Mouse (Mus musculus): Measurements from ENCODE around the gene Hoxd12. TPM values are rescaled to one million over a fixed set of nuclear protein-coding genes. Genes with fewer than 3 reads are reported as not detected.

Gene Hoxd12
- total RNA-seq, 2 experiments from 2014 or later, result not detected

DNA sequence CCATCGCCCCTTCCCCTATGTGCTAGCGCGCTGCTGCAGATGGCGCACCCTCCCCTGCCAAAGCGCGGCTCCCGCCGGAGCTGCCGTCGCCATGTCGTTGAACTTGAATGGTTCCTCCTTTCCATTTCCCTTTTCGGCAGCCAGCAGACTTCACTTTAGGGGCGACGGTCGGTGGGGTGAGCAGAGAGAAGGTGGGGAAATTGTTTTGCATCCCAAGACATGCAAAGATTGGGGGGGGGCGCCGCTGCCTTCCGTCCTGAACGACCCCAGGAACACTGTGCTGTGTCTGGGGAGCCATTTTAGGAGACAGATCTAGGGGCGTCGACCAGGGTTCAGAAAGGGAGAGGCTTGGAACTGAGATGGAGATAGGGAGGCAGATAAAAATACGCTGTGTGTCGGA is 5.2 kb downstream of the Hoxd12 start:
- no peak for ATAC-seq (replicated peaks; ENCODE audit: low FRiP score, poor library complexity, severe bottlenecking)

DNA sequence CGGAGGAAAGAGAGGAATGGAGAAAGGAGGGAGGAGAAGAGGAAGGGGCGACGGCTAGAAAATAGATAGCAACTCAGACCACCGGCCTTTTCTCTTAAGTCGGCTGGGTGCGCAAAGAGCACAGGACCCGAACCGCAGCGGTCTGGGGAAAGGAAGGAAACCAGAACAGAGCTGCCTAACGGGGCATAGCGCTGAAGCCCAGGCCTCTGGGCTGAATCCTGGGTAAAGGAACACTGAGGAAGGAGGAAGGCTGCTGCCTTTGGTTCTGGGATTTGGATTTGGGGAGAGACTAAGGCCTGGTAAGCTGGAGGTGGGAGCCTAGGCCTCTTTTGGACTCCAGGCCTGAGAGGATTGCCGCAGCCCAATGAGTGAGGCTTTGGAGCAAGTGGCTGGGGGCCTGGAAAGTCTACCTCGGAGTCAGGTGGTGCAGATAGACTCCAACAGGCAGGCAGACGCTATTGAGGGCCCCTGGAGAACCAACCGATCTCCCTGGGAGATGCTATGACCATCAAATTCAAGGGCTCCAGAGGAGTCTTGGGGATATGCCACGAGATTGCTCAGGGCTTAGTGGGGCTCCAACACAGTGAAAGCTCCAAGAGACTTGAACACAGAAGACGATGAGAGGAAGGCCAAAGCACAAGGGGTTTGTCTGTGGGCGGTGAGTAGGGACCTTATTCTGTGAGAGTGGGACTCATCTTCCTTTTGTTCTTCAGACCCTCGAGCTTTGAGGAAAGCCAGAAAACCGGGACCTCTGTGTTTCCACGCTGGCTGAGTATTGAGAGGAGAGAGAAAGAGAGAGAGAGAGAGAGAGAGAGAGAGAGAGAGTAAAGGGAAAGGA is 6.0 kb downstream of the Hoxd12 start:
- no peak for ATAC-seq (replicated peaks; ENCODE audit: low FRiP score, poor library complexity, severe bottlenecking)

DNA sequence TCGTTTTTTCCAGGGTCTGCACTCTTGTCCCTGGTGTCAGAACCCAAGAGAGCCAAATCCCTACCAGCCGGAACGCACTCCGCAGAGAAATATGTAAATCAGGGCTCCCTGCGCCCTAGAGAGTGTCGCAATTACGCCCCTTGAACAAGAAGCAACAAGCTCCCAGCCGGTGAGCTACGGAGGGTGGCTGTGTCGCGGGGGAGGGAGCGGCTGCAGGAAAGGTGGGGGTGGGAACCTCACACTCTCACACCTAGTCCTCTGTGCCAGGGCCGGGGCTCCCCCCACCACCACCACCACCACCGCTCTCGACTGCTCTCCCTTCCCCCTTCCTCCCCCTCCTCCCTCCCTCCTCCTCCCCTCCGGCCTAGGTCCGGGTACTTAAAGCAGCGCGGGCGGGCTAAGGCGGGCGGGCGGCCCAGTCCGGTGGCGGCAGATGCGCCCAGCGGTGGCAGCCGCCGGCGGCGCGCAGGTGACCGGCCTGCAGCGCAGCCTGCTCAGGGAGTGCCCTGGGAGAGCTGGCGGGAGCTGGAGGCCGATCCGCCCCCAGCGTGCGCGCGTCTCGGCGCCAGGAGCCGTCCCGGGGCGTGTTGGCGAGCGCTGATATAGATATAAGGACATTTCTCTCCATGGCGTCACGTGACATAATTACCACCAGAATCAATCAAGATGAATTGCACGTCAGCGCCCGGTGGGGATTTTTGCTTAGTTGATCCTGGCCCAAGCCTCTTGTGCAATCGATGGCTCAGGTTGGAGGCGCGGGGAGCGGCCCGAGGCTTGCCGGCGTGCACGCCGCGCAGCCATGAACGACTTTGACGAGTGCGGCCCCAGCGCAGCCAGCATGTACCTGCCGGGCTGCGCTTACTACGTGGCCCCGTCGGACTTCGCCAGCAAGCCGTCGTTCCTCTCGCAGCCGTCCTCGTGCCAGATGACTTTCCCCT is 7.0 kb downstream of the Hoxd12 start:
- ATAC-seq (replicated peaks; ENCODE audit: low FRiP score, poor library complexity, severe bottlenecking), result no peak

DNA sequence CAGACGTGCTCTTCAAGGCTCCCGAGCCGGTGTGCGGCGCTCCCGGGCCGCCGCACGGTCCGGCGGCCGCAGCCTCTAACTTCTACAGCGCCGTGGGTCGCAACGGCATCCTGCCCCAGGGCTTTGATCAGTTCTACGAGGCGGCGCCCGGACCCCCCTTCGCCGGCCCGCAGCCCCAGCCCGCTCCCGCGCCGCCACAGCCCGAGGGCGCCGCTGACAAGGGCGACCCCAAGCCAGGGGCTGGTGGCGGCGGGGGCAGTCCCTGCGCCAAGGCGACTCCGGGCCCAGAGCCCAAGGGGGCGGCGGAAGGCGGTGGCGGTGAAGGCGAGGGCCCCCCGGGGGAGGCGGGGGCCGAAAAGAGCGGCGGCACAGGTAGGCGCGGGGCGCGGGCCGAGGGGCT is 8.0 kb downstream of the Hoxd12 start:
- ATAC-seq (replicated peaks; ENCODE audit: low FRiP score, poor library complexity, severe bottlenecking), result no peak

DNA sequence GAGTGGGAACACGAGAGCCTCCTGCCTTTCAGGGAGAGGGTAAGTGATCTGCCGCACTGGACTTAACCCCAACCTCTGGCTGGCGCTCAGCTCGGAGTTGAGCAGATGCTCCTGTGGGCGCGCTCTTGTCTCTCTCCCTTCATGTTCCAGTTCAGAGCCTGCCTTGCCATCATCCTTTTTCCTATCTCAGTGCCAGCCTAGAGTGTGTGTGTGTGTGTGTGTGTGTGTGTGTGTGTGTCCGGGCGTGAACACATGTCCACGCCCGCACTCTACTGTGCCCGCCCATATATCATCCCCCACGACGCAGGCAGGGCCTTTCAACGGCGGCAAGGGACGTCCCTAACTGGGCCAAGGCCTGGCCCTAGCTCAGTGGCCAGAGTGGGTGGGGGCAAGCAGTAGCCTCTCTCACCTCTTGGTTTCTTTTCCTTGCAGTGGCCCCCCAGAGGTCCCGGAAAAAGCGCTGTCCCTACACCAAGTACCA is 8.7 kb downstream of the Hoxd12 start:
- ATAC-seq (replicated peaks; ENCODE audit: low FRiP score, poor library complexity, severe bottlenecking), result no peak

DNA sequence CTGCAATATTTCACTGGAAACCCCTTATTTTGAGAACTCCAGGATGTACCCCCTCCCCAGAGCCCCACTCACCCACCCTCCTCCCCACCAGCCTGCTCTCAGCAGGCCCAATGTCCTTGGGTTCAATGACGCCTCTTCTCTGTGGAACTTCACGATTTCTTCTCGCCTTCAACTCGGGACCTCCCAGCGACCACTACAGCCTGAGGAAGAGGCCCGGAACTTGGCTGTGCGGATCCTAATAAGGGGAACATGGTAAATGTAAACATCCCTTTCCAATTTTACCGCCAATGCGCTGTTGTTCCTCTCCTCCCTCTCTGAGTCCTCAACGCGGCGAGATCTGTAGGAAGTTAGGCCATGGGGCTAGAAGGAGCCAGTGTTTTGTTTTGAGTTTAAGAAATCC is 9.3 kb downstream of the Hoxd12 start:
- no peak for ATAC-seq (replicated peaks; ENCODE audit: low FRiP score, poor library complexity, severe bottlenecking)

DNA sequence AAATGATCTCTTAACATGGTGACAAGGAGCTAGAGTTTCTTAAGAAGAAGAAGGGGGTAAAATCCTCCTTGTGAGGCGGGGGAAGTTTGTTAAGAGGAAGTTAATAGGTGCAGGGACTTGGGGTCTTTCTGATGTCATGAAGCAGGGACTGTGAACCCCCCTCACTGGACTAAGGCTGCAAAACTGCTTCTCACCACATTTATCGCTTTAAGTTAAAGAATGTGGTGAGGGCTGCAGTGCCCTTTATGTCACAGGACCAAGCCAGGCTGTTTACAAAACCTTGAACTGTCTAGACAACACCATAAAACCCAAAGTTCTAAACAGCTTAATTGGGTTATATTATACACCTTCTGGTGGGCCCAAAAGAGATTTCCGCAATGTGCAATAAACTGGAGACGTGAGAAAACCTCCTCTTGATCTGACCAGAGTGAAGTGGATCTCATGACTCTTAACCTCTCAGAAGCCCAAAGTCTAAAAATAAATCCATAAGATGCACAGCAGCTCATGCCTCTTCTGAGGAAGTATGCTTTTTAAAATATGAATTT is 10.3 kb downstream of the Hoxd12 start:
- no peak for ATAC-seq (replicated peaks; ENCODE audit: low FRiP score, poor library complexity, severe bottlenecking)

DNA sequence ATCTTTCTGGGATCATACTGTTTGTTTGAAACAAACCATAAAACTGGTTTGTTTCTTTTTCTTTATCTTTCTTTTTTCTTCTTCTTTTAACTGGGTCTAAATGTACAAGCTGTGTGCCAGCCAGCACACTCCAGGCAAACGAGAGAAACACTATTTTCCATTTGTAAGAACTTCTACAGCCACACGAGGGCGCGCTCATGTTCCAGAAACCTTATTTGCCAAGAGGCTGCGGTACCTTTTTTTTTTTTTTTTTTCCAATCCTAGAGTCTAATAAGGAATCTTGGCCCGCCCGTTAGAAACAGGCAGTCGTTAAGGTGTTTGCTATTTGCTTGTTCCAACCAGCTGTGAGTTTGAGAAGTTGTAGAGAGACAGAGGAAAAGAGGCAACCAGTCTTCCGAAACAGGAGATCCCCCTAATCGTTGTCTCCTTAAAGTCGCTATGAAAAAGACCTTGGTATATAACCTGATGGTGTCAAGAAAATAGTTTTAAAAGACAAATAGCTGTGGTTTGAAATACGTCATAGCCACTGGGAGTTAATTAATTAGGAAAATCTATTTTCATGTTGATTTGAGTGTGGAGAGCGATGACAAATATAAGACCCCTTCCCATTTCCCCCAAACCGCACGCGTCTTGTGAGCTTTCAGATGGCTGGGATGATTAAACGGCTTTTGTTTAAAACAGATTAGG is 11.6 kb downstream of the Hoxd12 start:
- no peak for ATAC-seq (replicated peaks; ENCODE audit: low FRiP score, poor library complexity, severe bottlenecking)

DNA sequence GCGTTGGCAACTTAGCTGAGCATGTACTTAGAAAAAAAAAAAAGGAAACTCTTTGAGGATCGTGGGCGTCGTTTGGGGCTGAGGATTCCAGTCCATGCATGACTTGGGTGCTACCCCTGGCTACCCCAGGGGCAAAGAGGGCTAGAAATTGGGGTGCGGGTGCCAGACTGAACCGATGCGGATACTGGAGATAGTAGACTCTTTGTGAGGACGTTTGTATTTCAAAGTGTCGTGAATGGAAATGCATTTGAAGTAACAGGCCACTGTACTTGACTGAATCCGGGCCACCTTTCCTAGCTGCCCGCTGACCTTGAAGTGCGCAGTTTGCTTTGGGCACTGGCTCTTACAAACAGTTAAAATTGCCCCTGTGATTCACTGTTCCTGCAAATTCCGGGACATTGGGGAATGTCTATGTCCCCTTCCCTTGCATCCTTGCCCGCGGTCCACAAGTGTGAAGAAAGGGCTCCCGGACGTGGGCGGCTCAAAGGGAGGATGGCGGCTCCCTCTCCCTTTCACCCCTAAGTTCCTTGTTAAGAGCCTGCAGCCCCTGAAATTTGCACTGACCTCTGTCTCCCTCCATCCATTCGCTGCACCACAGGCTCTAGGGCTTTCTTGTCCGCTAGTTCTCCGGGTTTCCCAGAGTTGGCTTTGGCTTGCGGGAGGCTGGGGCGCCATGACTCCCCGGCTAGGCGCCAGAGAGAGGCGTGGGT is 12.3 kb downstream of the Hoxd12 start:
- no peak for ATAC-seq (replicated peaks; ENCODE audit: low FRiP score, poor library complexity, severe bottlenecking)

DNA sequence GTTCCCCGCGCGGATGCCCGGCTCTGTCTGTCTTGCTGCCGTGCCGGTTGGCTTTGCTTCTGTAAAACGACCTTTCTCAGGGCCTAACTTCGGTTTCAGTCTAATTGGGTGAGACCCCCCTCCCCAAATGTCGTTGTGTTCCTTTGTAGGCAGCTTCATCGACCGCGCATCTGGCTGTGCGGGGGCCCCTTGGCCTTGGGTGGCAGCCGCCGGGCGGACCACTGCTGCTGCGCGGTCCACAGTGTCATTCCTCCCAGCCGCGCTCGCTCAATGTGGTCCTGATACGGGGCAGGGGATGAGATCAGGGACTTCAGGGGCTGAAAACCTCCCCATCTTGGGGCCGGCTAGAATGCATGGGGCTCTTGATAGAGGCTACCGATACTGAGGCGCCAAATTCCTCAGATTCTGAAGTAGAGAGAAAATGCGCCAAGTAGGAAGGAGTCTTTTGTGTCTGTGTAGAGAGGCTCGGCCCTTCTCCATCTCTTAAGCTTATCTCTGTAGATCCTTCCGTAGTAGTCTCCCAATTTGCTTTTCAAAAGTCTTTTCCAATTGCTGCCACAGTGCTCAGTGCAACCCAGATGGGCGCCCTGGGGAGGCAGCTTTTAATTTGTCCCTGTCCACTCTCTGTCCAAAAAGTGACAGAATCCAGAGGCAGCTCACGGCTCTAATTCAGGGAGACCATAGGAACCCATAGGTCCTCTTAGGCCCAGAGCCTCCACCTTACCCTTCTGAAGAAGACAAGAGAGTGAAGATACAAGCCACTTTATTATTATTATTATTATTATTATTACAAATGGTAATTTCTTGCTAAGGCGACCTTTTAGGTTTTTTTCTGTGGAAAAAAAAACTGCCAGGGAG is 13.1 kb downstream of the Hoxd12 start:
- ATAC-seq (replicated peaks; ENCODE audit: low FRiP score, poor library complexity, severe bottlenecking), result no peak

DNA sequence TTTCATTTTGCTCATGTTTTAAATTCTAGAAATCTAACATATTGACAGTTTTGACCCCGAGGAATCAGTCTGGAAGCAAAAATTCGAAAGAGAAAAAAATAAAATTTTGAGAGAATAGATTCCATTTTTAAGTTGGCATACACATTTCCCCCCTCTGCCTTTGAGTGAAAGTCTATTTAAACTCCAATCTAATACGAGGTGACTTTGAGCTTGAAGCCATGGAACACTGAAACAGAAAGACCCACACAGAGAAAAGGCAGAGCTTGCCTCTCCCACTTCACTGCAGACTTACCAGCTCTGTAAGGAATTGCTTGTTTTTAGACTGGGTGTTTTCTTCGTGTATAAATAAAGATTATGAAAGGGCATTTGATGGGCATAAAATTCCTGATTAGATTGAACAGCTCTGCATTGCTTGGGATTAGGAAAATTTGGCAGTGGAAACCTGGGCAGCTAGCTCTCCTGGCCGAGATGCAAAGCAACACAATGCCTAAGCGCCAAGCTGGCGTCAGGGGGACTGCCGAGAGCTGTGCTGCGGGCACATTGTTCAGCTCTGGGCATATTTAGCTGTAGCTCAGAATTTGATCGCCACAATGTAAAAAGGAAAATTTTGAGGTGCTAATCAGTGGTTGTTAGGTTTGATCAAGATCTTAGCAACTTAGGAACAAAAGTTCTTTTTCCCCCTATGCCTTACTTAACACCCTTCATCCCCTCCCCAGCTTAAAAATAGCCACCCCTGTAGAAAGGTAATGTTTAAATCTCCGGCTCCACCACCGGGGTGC is 14.2 kb downstream of the Hoxd12 start:
- no peak for ATAC-seq (replicated peaks; ENCODE audit: low FRiP score, poor library complexity, severe bottlenecking)

DNA sequence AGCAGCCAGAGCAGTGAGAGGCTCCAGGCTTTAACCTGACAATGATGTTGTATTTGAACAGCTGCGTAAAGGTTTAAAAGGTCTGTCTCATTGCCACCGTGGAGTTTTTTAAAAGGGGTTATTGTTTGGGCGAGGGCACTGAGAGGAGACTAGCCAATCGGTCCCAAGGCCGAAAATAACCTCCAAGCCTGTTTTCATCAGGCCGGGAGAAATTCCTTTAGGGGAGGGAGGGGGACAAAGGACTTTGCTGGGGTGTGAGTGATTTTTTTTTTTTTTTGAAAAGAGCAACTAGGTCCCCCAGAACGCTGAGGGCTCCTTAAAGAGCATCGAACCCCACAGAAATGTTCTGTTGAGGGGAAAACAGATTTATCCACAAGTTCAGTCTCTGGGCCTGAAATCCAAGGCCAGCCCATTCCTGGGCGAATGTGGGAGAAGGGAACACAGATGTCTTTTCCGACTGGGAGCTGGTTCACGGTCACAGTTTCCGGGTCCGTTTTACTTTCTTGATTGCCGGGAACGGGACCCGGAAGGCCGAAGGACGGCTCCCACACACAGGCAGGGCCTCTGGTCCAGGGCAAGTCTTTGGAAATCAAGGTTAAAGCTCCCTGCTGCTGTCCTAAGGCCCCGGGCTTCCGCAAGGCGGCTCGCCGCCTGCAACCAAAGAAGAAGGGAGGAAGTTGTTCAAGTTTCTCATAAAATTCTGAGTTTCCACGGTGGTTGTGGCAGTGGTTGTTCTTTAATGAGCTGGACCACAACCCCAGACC is 14.9 kb downstream of the Hoxd12 start:
- ATAC-seq (replicated peaks; ENCODE audit: low FRiP score, poor library complexity, severe bottlenecking), result no peak

DNA sequence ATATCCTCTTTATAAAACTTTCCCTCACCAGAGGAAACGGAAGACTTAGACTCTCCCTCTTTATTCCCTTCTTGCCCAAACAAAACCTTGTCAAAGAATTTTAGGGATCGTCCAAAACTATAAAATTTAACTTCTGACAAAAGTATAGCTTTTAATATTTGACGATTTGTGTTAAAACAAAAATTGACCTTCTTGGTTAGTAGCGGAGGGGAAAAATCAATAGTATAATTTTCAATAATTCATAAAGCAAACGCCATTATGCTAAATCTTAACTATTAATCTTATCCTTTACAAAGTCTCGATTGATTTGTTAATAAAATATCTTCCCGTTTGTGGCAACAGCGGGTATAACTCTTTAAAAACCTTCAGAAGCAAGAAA is 15.5 kb downstream of the Hoxd12 start:
- no peak for ATAC-seq (replicated peaks; ENCODE audit: low FRiP score, poor library complexity, severe bottlenecking)

DNA sequence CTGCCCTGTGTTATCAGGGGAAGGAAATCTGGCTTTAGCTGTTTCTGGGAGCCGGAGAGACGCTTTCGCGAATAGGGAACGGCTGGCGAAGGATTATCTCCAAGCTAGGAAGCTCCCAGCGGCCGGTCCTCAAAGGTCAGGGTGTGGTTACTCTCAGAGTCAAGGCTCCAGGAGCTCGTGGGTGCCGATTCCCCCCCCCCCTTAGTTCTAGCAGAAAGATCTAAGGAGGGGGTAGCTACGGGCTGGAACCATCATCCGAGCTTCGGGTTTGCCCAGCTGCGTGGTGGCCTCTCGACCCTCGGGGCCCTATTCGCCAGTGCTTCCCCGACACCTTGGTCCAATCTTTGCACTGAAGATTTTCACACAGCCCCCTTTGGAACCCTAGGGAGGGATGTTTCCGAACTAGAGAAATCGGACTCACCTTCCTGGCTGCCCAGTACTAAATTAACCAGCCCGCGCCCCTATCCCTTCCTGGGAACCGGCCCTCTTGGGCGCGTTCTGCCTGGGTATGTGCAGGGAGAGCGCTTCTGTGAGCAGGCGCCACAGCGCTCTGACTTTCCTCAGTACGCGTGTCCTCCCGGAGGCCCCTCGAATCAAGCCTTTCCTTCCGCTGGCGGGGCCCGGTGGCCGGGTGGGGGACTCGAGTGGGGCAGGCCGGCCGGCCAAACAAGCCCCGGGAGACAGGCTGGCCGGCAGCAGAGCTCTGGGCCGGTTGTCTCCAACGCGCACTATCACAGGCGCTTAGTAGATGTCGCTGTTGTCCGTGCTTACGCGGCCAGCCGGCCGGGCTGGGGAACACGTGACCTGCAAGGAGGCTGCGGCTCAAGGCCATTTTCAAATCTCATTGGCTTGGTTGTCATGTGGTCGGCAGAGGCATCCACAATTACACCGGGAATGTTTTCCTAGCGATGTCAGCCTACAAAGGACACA is 16.5 kb downstream of the Hoxd12 start, which contains the start of gene Hoxd10:
Hoxd10 (plus strand) TSS at position 903 of the 930 bp plus-strand sequence.
- no peak for ATAC-seq (replicated peaks; ENCODE audit: low FRiP score, poor library complexity, severe bottlenecking)

DNA sequence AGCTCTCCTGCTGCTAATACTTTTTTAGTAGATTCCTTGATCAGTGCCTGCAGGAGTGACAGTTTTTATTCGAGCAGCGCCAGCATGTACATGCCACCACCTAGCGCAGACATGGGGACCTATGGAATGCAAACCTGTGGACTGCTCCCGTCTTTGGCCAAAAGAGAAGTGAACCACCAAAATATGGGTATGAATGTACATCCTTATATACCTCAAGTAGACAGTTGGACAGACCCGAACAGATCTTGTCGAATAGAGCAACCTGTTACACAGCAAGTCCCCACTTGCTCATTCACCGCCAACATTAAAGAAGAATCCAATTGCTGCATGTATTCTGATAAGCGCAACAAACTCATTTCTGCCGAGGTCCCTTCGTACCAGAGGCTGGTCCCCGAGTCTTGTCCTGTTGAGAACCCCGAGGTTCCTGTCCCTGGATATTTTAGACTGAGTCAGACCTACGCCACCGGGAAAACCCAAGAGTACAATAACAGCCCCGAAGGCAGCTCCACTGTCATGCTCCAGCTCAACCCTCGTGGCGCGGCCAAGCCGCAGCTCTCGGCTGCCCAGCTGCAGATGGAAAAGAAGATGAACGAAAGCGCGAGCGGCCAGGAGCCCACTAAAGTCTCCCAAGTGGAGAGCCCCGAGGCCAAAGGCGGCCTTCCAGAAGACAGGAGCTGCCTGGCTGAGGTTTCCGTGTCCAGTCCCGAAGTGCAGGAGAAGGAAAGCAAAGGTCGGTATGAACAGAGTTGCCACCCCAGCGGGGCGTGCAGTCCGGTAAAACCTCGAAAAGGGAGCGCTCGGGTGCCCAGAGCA is 17.4 kb downstream of the Hoxd12 start:
- ATAC-seq (replicated peaks; ENCODE audit: low FRiP score, poor library complexity, severe bottlenecking), result no peak

Data from erythroblast, adult 5-6 weeks (primary cell).